Mouse (Mus musculus) testis, adult 10 weeks (tissue): ENCODE results near the gene Ssmem1. TPM values are rescaled to one million over a fixed set of nuclear protein-coding genes. Genes with fewer than 3 reads are reported as not detected.

Experiments used
- polyA plus RNA-seq: library from polyadenylated mRNA; stranded (reverse); fragments of 350-450 nt; fragmentation: Illumina TruSeq; extraction: RNeasy Lipid Tissue Mini Kit (QIAGEN cat#74804); gene quantifications from one replicate; pipeline ENCODE4 v1.2.3, GENCODE M21; 2014; ENCODE audit warnings: low read depth, low replicate concordance

The Ssmem1 gene
- polyA plus RNA-seq = 491 TPM

GRCm38 (mm10) chr6:30509265-30510239 lies at the start of gene Ssmem1, which contains the start of gene Tmem209:
TSS of gene Ssmem1 (plus strand) at chr6:30509849.
TSS of gene Tmem209 (minus strand) at chr6:30509783.

DNA sequence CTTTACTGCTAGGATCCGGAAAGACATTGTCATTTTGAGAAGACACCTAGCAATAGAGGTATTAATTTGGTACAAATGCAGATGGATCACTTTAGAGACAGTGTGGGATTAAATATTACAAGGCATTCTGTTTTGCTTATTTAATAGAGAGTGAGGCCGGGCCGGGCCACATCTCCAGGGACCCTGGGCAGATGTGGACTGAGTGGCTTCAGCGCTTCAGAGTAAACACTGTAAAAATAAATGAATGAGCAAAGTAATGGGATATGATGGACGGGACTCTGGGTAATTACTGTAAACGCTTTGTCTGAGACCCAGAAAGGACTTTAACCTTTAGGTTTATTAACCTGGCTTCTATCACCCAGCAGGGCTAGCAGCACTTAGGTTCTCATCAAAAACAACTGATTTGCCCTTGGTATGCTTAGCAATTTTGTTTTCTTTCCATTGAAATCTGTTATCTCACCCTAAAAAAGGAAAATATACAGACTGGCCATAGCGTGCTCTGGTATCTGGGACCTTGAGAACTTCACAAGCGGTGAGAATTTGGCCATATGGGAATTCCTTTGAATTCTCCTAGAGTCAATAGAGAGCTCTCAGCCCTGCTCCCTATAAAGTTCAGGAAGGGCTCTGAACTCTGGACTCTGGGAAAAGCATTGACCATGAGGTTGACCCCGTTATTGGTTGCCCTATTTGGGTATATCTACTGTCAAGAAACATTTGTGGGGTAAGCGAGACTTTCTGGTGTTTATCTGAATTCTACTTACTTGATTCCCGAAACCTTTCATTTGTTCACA lies 31.6 kb downstream of the Ssmem1 start, which contains the start of gene Cpa2:
Gene Cpa2, plus strand, starts transcription at position 574 of the 791 bp plus-strand sequence.

GRCm38 (mm10) chr6:30568069-30568468 lies 58.4 kb downstream of the Ssmem1 start, which contains the start of gene Cpa4:
TSS of gene Cpa4 (plus strand) at chr6:30568369.

Other genes starting within 250 kb of the Ssmem1 start
- gene Ube2h, start 205.3 kb upstream of the Ssmem1 start, polyA plus RNA-seq = 64.0 TPM
- 5.7 TPM for gene Zc3hc1, start 118.8 kb upstream of the Ssmem1 start, polyA plus RNA-seq
- gene Klhdc10, start 108.0 kb upstream of the Ssmem1 start, polyA plus RNA-seq = 50.1 TPM
- gene Tmem209, start 66 bp upstream of the Ssmem1 start, polyA plus RNA-seq = 85.2 TPM
- 2.3 TPM for gene Cpa2, start 31.7 kb downstream of the Ssmem1 start, polyA plus RNA-seq
- gene Cpa4, start 58.5 kb downstream of the Ssmem1 start, polyA plus RNA-seq = not detected
- gene Cpa5, start 101.2 kb downstream of the Ssmem1 start, polyA plus RNA-seq = 63.4 TPM
- not detected for gene Cpa1, start 129.4 kb downstream of the Ssmem1 start, polyA plus RNA-seq
- gene Cep41, start 183.9 kb downstream of the Ssmem1 start, polyA plus RNA-seq = 124 TPM
- gene Mest, start 213.7 kb downstream of the Ssmem1 start, polyA plus RNA-seq = 2.5 TPM